Mouse (Mus musculus) heart, embryonic 10.5 days (tissue): ENCODE results near the gene Trmo. TPM values are rescaled to one million over a fixed set of nuclear protein-coding genes. Genes with fewer than 3 reads are reported as not detected.

ENCODE experiments used
- DNase-seq: peaks from one replicate; pipeline ENCODE4 v3.0.0-alpha.2; 2017; ENCODE audit warnings: low spot score
- H3K27ac ChIP-seq: fragments of 300-500 bp; sonication (generic); 2 replicates; pipeline ENCODE4 v1.5.1; 2016; ENCODE audit warnings: mild to moderate bottlenecking
- H3K27me3 ChIP-seq: fragments of 300-500 bp; sonication (generic); 2 replicates; pipeline ENCODE4 v1.6.1; 2016; ENCODE audit warnings: mild to moderate bottlenecking; ENCODE audit not compliant: poor library complexity, insufficient read depth, severe bottlenecking
- H3K36me3 ChIP-seq: fragments of 300-500 bp; sonication (generic); 2 replicates; pipeline ENCODE4 v1.6.1; 2016; ENCODE audit warnings: mild to moderate bottlenecking, moderate library complexity
- H3K4me1 ChIP-seq: fragments of 300-500 bp; sonication (generic); 2 replicates; pipeline ENCODE4 v1.6.1; 2016; ENCODE audit warnings: mild to moderate bottlenecking
- H3K4me3 ChIP-seq: fragments of 300-500 bp; sonication (generic); 2 replicates; pipeline ENCODE4 v1.5.1; 2016; ENCODE audit warnings: mild to moderate bottlenecking, moderate library complexity
- H3K9me3 ChIP-seq: fragments of 300-500 bp; sonication (generic); 2 replicates; pipeline ENCODE4 v1.6.1; 2016; ENCODE audit warnings: mild to moderate bottlenecking, moderate library complexity
- WGBS: fragments of 180-500 bp; shearing (Covaris S2); methylation state at CpG from one replicate; pipeline ENCODE4 v1.1.7; 2016; 5-methylcytosine and 5-hydroxymethylcytosine counted together
- polyA plus RNA-seq: library from polyadenylated mRNA; unstranded; fragments of >200 nt; fragmentation: Nextera tagmentation; extraction: Ambion mirVana; gene quantifications from 2 replicates; pipeline ENCODE4 v1.2.1, GENCODE M21; 2016

Trmo gene
- 10.3 and 11.6 TPM in 2 replicates for polyA plus RNA-seq

DNA sequence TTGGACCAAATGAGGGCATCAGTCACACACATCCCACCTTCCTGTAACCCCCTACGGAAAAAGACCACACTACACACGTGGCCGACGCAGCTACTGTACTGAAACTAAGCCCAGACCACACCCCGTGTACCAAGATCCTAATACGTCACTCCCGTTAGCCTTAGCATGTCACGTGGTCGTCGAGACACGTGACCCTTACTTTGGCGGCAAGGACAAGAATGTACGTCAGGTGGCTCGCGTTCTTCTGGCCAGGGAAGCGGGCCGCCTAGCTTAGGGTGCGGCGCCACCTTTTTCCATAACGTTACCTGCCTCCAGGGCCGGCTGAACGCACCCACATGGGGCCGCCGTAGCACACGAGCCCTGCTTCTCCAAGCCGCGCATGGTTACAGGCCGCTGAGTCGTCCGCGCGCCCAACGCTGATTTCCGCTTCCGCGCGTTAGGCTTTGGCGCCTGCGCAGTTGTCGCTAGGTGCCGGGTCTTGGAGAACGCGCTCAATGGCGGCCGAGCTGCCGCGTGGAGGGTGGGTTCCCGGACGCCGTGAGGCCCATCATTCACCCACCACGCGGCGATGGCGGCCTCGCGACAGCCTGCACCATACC lies at the start of gene Trmo:
Gene Trmo (minus strand): TSS at position 425 of the 599 bp plus-strand sequence.
- peak within 1 kb of the TSS; percentile 75 for H3K4me3 ChIP-seq
- H3K27ac ChIP-seq: peak within 1 kb of the TSS; percentile 99
- H3K4me1 ChIP-seq: no peaks in the 10 kb centered on the region
- peak; percentile 98 for DNase-seq
- peaks cover 27% of the 10 kb centered on the region for H3K36me3 ChIP-seq
- no peaks in the 10 kb centered on the region for H3K9me3 ChIP-seq
- WGBS: under 1% methylated on average over 56 of the region's 56 CpGs
- H3K27me3 ChIP-seq: no peaks in the 10 kb centered on the region

DNA sequence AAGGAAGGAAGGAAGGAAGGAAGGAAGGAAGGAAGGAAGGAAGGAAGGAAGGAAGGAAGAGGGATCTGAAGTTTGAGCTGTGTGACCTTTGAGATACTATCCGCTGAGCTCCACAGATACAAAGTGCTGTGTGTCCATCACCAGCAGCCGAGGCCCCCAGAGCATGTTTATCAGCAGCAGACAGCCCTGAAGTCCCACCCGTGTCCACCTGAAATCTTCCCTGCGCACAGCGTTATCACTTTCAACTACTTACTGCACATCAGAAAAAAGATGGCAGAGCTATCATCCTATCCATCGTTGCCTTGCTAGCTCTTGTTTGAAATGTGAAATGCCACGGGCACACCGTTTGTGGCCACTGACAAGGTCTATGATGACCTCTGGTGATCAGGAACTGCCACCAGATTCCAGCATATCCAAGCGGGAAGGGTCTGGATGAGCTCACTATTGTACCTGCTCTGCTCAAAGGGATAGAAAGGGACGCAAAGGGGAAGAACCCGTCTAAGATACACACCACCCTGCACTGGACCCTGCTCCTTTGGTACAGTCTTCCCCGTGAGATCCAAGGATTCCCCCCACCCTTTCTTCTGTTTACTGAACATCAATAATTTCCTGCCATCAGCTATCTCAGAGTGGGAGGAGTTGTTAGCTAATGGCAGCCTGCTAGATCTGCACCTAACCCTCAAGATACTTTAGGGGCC lies 43.3 kb upstream of the Trmo start:
- H3K27me3 ChIP-seq: no peaks in the 10 kb centered on the region
- 76% methylated on average over 12 of the region's 12 CpGs for WGBS
- H3K36me3 ChIP-seq: no peaks in the 10 kb centered on the region
- DNase-seq: peak; percentile 91
- H3K4me3 ChIP-seq: no peak overlapping the region
- H3K9me3 ChIP-seq: no peaks in the 10 kb centered on the region
- peak overlapping the region; percentile 49; the same call in 1 of the 2 replicates for H3K27ac ChIP-seq
- no peaks in the 10 kb centered on the region for H3K4me1 ChIP-seq

DNA sequence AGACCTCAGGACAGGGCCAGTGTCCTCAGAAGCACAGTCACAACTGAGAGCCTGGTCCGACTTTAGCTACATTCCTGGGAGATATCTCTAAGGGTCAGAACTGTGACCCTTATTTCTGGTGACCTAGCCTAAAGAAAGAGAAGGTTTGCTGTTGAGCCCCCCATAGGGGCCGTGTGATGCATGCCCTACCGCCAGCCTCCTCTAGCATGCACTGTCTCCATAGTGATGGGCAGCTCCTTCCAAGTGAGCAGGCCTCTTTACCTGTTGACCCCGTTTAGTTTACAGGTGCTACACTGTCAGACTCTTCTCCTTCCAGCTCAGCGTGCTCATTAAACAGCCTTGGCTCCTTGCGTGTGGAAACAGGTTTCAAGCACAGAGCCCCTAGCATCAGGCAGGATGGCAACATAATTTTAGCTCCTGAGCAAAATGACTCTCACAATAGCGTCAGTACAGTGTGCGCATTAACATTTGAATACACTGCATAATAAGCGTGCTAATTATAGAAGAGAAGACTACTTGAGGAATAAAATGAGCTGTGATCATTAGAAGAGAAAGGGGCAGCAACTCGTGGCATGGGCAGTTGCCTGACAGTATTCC lies 39.8 kb upstream of the Trmo start:
- no peak overlapping the region for H3K4me3 ChIP-seq
- H3K27me3 ChIP-seq: no peaks in the 10 kb centered on the region
- H3K27ac ChIP-seq: no peak overlapping the region
- no peak for DNase-seq
- no peaks in the 10 kb centered on the region for H3K9me3 ChIP-seq
- WGBS: 66% methylated on average over 10 of the region's 10 CpGs
- no peaks in the 10 kb centered on the region for H3K4me1 ChIP-seq
- no peaks in the 10 kb centered on the region for H3K36me3 ChIP-seq

GRCm38 (mm10) chr4:46422625-46423024 lies 33.4 kb upstream of the Trmo start:
- Histone ChIP-seq H3K27ac (no peak overlapping the region), H3K36me3 (no peaks in the 10 kb centered on the region), H3K27me3 (no peaks in the 10 kb centered on the region), H3K4me1 (no peaks in the 10 kb centered on the region), H3K9me3 (no peaks in the 10 kb centered on the region), H3K4me3 (no peak overlapping the region)
- 76% methylated on average over 8 of the region's 8 CpGs for WGBS
- DNase-seq: no peak

- 67% methylated on average over 9 of the region's 9 CpGs for WGBS
- H3K4me3 ChIP-seq: no peak overlapping the region
- no peaks in the 10 kb centered on the region for H3K4me1 ChIP-seq
- H3K9me3 ChIP-seq: no peaks in the 10 kb centered on the region
- no peaks in the 10 kb centered on the region for H3K27me3 ChIP-seq
- H3K36me3 ChIP-seq: no peaks in the 10 kb centered on the region
- no peak overlapping the region for H3K27ac ChIP-seq
- DNase-seq: no peak
These were observed 29.6 kb upstream of the Trmo start for GRCm38 (mm10) chr4:46418851-46419250.

DNA sequence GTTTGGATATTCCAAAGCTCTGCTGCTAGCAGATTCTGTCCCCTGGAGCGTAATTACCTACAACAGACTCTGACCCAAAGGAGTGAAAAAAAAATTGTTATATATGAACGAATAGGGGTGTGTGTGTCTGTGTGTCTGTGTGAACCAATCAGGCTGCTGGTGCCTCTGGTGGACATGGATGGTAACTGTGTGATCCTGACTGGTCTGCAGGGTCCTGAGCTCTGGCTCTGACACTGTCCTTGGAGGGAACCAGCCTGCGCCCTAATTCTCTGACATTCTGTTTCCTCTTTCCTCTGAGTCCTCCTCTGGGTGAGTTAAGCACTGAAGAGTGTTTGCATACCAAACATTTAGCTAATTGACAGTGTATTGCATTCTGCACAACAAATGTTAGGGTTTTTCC lies 28.3 kb upstream of the Trmo start:
- Histone ChIP-seq H3K27me3 (no peaks in the 10 kb centered on the region), H3K9me3 (no peaks in the 10 kb centered on the region), H3K4me1 (no peaks in the 10 kb centered on the region), H3K27ac (no peak overlapping the region), H3K4me3 (no peak overlapping the region), H3K36me3 (no peaks in the 10 kb centered on the region)
- DNase-seq: no peak
- 56% methylated on average over 3 of the region's 3 CpGs for WGBS

- H3K27ac ChIP-seq: no peak within 1 kb of the TSS; the same call in 1 of the 2 replicates
- H3K4me3 ChIP-seq: no peak within 1 kb of the TSS
- no peaks in the 10 kb centered on the region for H3K9me3 ChIP-seq
- no peak for DNase-seq
- whole genome bisulfite sequencing: 79% methylated on average over 7 of the region's 7 CpGs
- H3K27me3 ChIP-seq: no peaks in the 10 kb centered on the region
- no peaks in the 10 kb centered on the region; the same call in 1 of the 2 replicates for H3K4me1 ChIP-seq
- H3K36me3 ChIP-seq: no peaks in the 10 kb centered on the region
These were observed 24.2 kb upstream of the Trmo start, which contains the start of gene Hemgn for GRCm38 (mm10) chr4:46413406-46413805. Hemgn (minus strand) TSS chr4:46413506.

DNA sequence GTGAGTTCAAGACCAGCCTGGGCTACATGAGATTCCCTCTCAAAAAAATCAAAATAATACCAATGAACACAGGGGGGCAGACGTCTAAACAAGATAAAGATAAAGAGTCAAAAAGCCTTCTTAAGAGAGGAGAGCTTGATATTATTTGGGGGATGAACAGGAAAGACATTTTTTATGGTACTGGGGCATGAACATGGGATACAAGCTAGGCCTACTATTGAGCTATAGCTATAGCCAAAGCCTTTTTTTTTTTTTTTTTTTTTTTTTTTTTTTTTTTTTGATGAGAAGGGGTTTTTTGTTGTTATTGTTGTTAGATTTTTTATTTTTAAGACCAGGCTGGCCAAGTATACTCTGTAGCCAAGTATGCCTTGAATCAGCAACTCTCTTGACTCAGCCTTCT lies 22.9 kb upstream of the Trmo start:
- Histone ChIP-seq H3K27me3 (no peaks in the 10 kb centered on the region), H3K36me3 (no peaks in the 10 kb centered on the region), H3K27ac (0 out of 2 replicates have a peak overlapping the region, but pooled peaks have one; percentile 49), H3K4me3 (no peak overlapping the region), H3K9me3 (no peaks in the 10 kb centered on the region), H3K4me1 (no peaks in the 10 kb centered on the region; the same call in 1 of the 2 replicates)
- WGBS: 52% methylated on average over 1 of the region's 1 CpGs
- DNase-seq: no peak

DNA sequence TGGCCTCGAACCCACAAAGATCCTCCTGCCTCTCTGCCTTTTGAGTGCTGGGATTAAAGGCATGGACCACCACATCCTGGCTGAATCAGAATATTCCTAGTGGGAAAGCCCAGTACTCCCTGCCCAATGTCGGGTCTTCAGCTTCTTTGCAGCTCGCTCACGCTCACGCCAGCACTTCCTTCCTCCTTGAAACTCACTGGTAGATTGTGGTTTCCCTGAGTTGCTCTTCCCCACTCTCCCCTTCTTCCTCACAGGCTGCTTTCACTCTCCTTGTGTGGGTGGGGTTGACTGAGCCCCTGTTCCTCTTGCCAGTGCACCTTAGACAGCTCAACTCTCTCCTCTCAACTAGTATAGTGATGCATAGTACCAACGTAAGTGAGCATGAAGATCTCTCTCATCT lies 22.3 kb upstream of the Trmo start:
- H3K36me3 ChIP-seq: no peaks in the 10 kb centered on the region
- no peak for DNase-seq
- no peaks in the 10 kb centered on the region for H3K9me3 ChIP-seq

DNA sequence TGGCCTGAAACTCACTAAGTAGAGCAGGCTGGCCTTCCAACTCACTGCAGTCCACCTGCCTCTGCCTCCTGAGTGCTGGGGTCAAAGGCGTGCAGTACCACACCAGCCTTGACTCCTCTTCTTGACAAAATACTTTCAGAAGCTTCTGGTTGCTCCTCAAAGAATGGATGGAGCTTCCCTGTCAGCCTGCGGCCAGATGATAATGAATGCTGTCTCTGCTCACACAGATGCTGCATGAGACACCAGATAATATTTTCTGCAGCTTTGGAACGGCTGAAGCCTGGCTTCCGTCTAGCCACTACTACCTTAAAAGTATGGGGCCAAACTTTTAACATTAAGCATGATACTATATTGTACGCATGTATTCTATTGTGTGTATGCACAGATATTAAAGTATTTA lies 21.4 kb upstream of the Trmo start:
- WGBS: 77% methylated on average over 5 of the region's 5 CpGs
- peak; percentile 91 for DNase-seq
- H3K27me3 ChIP-seq: no peaks in the 10 kb centered on the region
- no peaks in the 10 kb centered on the region for H3K36me3 ChIP-seq
- no peak overlapping the region for H3K4me3 ChIP-seq
- no peaks in the 10 kb centered on the region; the same call in 1 of the 2 replicates for H3K4me1 ChIP-seq
- peak overlapping the region; percentile 49; the same call in 1 of the 2 replicates for H3K27ac ChIP-seq
- no peaks in the 10 kb centered on the region for H3K9me3 ChIP-seq

More for the DNA sequence above, 22.3 kb upstream of the Trmo start:
- H3K4me3 ChIP-seq: no peak overlapping the region
- no peaks in the 10 kb centered on the region; the same call in 1 of the 2 replicates for H3K4me1 ChIP-seq
- H3K27ac ChIP-seq: peak overlapping the region; percentile 49
- no peaks in the 10 kb centered on the region for H3K27me3 ChIP-seq
- 71% methylated on average over 6 of the region's 6 CpGs for WGBS

- WGBS: 72% methylated on average over 8 of the region's 8 CpGs
- Histone ChIP-seq H3K4me1 (no peaks in the 10 kb centered on the region; the same call in 1 of the 2 replicates), H3K27ac (peak overlapping the region; percentile 69; the same call in 1 of the 2 replicates)
These were observed 17.9 kb upstream of the Trmo start for GRCm38 (mm10) chr4:46406966-46407703.

DNA sequence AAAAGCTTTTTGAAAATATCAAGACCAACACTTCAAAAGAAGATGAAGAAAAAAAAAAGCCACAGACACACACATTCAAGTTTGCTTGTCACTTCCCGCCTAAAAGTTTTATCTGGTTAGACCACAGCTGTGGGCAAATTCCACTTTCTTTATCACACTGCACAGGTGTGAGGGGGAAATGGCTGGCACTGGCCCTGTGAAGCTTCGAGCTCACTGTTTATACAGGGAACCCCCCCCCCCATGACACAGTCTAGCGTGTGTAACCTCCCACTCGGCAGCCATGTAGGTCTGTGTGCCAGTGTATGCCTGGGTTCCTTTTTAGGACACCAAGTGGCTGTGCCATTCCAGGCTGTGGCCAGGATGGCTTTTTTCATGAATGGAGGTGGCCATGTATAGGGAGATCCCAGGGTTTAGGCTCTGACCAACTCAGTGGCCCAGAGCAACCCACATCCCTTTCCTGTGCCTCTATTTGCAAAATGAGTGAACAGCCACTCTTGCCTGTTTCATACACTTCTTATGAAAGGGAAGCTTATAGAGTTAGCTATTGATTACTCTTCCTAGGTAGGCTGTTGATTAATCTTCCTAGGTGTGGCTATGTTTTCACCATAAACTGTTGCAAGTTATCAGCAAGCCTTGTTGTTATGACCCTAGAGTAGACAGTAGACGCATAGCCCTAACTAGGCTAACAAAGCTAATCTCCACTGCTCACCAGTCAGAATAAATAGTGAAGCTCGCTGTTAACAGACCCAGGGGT lies 15.0 kb upstream of the Trmo start:
- no peaks in the 10 kb centered on the region for H3K9me3 ChIP-seq
- 70% methylated on average over 6 of the region's 6 CpGs for WGBS
- peak overlapping the region; percentile 23; the same call in 1 of the 2 replicates for H3K4me3 ChIP-seq
- H3K36me3 ChIP-seq: no peaks in the 10 kb centered on the region
- no peaks in the 10 kb centered on the region for H3K27me3 ChIP-seq
- peak; percentile 91 for DNase-seq
- no peaks in the 10 kb centered on the region; the same call in 1 of the 2 replicates for H3K4me1 ChIP-seq
- H3K27ac ChIP-seq: peak overlapping the region; percentile 76

More at GRCm38 (mm10) chr4:46406966-46407703, 17.9 kb upstream of the Trmo start:
- Histone ChIP-seq H3K9me3 (no peaks in the 10 kb centered on the region), H3K27me3 (no peaks in the 10 kb centered on the region), H3K36me3 (no peaks in the 10 kb centered on the region), H3K4me3 (no peak overlapping the region)
- DNase-seq: peak; percentile 92
